Mouse (Mus musculus): Measurements from ENCODE around the gene Fabp2. TPM values are rescaled to one million over a fixed set of nuclear protein-coding genes. Genes with fewer than 3 reads are reported as not detected.
A peak's percentile ranks its signal among the peaks of the same experiment; 100 is the strongest.

Gene Fabp2
- total RNA-seq (2017) = not detected in 2 replicates

DNA sequence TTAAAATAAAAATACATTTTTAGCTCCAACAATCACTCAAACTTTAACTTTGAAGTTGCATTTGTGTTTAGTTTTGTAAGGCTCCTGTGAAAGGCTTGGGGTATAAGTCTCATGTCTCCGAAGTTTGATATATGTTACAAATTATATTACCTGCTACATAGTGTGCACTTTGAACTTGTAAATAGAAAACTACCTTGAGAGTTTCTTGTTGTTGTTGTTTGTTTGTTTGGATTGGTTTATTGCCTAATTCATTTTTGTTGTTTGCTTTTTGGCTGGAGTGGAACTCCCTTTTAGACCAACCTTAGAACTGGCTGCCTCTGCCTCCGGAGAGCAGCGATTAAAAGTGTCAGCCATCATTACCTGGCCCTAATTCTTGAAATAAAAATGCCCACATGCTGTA, at the start of gene Fabp2:
TSS of gene Fabp2 (plus strand) at position 301 of the 400 bp plus-strand sequence.
- no peak for ATAC-seq (ENCODE audit: extremely low read depth, insufficient number of reproducible peaks, low FRiP score, poor library complexity, severe bottlenecking)

DNA sequence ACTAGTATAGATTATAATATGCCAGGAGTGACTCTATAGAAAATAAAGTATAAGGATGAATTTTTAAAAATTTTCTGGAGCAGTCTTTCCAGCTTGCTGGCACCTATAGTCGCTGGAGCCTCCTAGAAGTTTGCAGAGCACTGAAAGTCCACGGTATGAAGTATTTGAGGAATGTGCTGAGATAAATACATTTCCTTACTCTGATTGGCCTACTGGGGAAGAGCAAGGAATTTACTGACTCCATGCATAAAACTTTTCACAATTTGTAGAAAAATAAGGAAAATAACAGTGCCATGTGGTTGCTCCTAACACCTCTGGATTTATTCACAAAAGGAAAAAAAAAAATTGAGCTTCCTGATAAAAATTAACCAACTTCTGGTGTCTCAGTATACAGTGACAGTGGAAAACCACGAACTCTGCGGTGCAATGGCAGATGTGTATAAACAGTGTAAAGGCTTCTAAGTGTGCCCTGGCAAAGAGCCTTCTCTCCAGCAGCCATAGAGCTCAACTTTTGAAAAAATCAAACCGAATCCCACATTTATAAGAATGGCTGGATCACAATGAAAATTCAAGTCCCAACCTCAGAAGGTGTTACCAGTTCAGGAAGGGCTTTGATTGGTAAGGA, 46.4 kb upstream of the Fabp2 start:
- no peak for ATAC-seq (ENCODE audit: extremely low read depth, insufficient number of reproducible peaks, low FRiP score, poor library complexity, severe bottlenecking)

DNA sequence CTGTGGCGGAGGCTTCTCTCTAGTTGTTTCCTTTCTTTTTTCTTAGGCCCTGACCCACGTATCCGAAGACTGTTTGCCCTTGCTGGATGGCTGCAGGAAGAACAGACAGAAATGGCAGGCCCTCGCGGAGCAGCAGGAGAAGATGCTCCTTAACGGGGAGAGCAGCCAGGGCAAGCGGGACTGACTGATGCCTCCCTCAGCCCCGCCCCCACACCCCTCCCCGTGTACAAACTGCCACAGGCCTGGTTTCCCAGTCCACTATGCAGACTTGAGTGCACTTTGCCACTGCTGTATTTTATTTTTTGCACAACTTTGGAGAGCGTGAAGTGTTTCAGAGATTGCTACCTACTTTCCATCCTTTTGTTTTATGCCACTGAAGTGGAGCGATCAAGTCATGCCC, 39.7 kb upstream of the Fabp2 start:
- ATAC-seq (ENCODE audit: extremely low read depth, insufficient number of reproducible peaks, low FRiP score, poor library complexity, severe bottlenecking) = no peak

DNA sequence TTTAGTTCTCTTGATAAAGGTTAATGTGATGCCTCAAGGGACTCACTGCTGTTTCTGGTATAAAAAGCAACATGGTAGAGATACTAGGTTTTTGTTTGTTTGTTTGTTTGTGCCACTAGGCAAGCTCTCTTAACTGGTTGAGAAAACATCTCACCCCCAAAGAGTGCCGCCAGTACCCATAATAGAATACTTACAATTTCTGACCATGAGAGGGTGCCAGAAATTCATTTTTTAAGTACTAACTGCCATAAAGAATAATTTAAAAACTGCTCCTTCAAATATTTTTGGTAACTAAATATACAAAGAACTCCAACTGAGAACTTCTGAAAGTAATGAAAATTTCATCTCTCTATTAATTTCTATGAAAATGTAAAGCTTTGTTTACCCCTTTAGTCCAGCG, 35.0 kb upstream of the Fabp2 start:
- no peak for ATAC-seq (ENCODE audit: extremely low read depth, insufficient number of reproducible peaks, low FRiP score, poor library complexity, severe bottlenecking)

DNA sequence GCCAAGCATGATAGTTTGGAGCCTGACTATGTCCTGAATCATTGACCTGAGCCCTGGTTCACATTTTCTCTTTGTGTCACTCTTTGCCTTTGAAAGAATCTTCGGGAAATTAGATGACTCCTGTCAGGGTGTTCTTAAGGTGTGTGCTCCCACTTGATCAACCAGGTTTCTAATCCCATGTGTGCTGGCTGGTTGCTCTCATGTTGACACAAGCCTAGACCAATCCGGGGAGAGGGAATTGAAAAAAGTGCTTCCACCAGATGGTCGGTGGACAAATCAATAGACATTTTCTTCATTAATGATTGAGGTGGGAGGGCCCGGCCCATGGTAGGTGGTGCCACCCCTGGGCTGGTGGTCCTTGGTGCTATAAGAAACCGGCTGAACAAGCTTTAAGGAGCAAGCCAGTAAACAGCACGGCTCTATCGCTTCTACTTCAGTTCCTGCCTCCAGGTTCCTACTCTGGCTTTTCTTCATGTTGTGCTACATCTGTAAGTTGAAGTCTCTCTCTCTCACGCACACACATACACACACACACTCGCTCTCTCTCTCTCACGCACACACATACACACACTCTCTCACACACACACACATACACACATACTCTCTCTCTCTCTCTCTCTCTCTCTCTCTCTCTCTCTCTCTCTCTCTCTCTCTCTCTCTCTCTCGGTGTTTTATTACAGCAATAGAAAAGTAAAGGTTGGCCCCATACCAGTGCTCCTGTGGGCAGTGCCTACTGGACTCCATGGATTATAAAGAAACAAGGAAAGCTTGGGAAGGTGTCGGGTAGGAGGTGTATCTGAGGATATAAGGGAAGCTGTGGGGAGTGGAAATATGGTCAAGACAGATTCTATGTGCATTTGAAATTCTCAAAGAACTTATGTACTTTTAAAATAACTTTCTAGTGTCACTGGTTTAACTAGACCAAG, 34.0 kb upstream of the Fabp2 start:
- ATAC-seq (ENCODE audit: extremely low read depth, insufficient number of reproducible peaks, low FRiP score, poor library complexity, severe bottlenecking) = no peak

DNA sequence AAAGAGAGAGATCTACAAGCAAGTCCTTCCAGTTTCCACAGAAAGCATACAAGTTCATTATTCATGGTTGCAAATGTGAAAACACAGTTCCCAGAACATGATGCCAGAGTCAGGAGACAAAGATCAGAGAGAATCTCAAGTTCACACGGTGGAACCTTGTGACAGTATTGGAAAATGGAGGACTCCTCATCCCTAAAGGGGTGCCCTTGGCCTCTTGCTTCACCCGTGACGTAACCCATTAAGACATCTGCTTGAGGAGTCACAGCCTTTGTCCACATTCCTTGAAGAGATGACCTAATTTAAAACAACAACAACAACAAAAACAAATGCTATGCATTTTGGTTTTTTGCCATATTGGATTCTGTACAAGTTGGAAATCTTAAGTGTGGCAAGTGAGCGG, 29.8 kb upstream of the Fabp2 start:
- no peak for ATAC-seq (ENCODE audit: extremely low read depth, insufficient number of reproducible peaks, low FRiP score, poor library complexity, severe bottlenecking)

DNA sequence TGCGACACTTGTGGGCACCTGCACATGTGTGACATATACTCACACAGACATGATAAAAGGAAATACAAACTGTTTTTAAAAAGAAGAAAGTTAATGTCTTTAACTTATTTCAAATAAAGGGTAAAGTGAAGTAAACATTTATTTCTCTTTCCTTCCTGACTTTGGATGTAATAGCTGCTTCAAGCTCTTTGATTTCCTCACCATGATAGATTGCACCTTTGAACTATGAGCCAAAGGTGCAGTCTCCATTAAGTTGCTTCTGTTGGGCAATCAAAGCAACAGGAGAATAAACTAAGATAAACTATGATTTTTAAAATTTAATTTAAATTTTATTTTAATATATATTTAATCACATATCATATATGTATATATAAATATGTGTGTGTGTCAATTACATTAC, 26.6 kb upstream of the Fabp2 start:
- ATAC-seq (ENCODE audit: extremely low read depth, insufficient number of reproducible peaks, low FRiP score, poor library complexity, severe bottlenecking) = no peak

DNA sequence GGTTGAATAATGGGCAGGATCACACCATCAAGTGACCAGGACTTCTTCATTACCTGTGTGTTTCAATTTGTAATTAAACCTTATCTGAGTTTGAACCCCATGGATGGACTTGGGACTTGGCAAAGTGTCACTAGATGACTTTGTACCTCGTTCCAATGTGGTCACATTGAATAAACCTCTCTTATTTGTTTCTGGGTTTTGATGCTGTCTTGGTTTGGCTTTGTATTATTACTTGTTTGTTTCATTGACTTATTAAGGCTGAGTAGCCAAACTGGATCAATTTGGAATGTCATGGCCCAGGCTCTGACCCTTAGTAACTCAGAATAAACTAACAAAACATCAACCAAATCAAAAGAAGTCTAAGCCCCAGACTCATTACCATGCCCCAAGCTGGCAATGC, 23.3 kb upstream of the Fabp2 start:
- ATAC-seq (ENCODE audit: extremely low read depth, insufficient number of reproducible peaks, low FRiP score, poor library complexity, severe bottlenecking) = no peak

DNA sequence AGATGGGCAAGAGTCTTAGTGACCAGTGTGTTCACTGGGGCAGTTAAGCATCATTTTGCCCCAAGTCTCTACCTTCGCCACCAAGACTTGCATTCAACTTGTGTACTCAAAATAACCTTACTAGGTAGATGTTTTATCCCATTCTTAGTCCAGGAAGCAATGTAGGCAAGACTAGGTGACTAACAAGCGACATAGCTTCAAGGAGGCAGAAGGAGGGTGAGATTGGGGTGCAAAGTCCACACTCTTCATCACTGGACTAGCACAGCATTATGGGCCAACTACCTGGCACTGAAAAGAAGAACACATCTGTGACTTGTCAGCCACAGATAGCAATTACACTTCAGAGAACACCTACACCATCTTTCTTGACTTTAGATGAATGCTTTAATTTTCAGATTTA, 18.0 kb upstream of the Fabp2 start:
- no peak for ATAC-seq (ENCODE audit: extremely low read depth, insufficient number of reproducible peaks, low FRiP score, poor library complexity, severe bottlenecking)

DNA sequence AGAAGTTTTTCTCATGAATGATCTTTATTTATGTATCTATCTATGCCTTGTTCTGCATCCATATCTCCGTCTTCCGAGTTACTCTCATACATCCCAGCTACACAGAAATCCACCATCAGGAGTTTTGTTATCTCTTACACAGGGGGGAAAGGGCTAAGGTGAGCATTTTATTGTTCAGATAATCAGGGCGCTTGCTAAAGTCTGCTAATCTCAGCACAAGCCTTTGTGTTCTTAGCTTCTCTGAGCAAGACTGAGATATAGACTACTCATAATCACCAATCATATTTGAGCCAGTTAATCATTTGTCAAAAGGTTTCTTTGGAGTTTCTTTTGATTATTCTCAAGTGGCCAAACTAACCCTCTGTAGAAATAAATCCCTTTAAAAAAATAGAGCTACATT, 17.3 kb upstream of the Fabp2 start:
- no peak for ATAC-seq (ENCODE audit: extremely low read depth, insufficient number of reproducible peaks, low FRiP score, poor library complexity, severe bottlenecking)

DNA sequence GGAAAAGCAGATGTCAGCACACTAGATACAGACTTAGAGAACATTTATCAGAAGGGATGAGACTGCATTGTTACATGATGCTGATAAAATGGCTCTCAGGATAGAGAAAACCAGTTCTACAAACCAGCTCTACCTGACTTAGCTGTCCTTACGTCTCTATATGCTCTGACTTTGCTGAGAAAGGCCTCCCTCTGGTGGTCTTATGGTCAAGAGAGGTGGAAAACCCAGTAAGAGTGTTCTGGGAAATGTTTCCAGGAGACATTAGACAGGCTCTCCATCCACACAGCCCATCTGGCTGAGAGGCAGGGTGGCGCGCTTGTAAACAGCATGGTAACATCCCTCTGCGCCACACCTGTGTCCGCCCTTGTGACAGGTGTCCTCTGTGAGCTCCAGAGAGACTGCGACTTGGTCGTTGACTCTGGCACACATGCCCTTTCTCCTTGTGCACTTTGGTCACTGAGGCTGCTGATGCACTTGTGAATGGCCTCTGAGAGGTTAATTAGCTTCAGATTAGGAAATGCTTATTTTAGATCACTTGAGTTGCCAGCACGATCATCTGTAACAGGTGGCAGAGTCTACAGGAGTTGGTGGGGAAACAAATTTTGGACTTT, 16.1 kb upstream of the Fabp2 start:
- no peak for ATAC-seq (ENCODE audit: extremely low read depth, insufficient number of reproducible peaks, low FRiP score, poor library complexity, severe bottlenecking)

DNA sequence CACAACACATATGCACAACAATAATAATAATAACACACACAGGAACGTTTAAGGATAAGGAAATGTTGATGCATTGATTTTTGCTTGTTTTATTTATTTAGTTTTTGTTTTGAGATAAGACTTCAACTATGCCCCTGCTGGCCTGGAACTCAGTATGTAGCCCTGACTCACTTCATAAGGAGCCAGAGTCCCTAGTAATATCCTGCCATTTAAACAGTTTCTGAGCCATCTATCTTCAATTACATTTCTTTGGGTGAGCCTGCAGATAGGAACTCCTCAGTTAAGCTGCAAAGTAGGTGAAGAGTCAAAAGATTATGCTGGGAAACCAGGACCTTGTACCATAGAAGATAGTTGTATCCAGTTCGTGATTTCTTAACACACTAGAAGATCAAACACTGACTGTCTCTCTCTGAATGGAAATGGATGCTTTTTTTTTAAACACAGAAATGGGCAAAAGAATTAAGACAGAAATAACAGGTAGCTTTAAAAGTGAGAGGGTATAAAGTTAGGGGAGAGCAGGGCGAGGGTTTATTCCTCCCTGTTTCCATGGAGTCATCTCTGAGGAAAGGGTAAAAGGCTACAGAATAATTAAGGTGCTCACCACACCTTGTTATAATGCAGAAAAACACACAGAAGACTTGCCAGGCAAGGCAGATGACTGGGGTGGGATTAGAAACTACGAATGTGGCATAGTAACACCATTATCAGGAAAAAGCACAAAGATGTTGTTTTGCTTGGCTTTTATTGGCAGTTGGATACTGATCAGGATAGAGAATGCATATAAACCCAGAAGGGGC, 7.2 kb upstream of the Fabp2 start:
- no peak for ATAC-seq (ENCODE audit: extremely low read depth, insufficient number of reproducible peaks, low FRiP score, poor library complexity, severe bottlenecking)

DNA sequence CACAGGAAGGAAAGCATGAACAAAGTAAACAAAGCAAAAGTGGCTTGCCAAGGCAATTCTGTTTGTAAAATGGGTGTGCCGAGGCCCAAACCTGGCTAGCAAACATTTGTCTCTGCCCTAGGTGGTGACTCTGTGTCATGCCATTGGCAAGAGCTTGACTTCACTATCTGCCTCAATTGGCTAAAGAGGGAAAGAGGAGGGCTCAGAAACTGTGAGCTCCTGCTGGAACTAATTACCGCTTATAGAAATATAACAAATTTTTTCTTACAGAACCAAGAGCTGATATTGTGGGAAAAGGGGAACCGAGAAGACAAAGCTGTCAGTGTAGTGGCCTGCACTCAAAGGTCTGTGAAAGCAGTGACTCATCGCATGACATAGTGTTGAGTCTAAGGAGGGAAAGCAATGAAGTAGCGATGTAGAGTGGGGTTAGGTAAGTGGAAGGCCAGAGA, 6.5 kb upstream of the Fabp2 start:
- no peak for ATAC-seq (ENCODE audit: extremely low read depth, insufficient number of reproducible peaks, low FRiP score, poor library complexity, severe bottlenecking)

DNA sequence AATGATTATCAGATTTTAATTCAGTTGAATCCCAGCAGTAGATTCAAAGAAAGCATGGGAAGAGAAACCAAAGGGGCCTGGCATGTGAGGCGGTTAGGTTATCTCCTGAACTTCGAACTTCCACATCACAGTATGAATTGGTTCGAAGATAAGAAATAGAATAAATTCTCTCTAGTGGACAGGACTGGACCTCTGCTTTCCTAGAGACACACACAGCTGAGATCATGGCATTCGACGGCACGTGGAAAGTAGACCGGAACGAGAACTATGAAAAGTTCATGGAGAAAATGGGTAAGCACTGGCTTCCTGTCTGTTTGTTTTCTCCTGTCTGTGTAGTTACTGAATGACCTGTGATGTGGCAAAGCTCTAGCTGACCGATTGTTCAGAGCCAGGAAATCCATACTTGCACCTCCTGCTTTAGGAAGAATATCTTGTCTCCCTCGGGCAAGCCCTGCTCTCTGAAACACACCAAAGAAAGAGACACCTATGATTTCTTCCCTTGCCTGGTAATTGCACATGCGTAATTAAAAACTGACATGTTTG, 388 bp downstream of the Fabp2 start:
- ATAC-seq (ENCODE audit: extremely low read depth, insufficient number of reproducible peaks, low FRiP score, poor library complexity, severe bottlenecking) = no peak

DNA sequence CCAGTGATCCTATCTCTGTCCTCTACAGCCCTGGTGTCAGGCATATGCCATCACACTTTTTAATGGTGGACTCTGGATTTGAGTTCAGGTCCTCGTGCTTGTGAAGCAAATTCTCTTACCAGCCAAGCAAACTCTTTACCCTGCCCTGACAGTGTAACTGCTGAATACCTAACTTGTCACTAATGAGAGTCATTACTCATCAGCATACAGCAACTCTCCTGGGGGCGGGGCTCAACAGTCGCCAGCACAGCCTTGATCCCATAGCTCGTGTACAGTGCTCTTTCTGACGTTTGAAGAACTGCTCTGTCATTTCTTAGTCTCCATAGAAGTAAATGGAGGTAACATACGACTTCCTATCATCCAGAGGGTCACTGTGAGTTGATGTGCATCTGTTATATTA, 3.4 kb downstream of the Fabp2 start:
- no peak for ATAC-seq (ENCODE audit: extremely low read depth, insufficient number of reproducible peaks, low FRiP score, poor library complexity, severe bottlenecking)

DNA sequence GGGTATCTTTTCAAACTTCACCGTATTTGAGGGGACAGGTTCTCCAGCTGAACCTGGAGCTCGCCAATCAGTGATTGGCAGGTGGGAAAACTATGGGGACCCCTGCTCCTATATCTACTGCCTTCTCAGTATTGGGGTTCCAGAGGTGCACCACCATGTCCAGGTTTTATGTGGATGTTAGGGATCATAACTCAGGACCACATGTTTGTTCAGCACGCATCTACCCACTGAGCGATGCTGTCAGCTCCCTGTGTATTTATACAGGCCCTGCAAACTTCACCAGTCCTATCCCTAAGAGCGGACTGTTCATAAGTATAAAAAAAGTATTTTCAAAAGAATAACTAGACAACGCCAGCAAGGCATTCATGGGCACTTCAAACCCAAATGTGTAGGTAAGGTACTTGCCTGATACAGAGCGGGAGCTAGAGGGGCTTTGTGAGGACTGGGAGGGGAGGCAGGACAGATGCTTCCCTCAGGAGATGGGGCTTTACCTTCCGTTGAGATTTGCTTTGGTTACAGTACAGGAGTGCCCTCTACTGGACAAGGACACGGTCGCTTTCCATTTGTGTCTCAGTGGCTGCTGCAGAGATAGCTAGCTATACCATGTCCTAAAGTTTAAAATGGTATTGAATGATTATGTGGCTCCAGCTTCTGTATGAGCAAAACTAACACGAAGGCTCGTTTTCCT, 9.0 kb downstream of the Fabp2 start:
- 0 out of 2 replicates have a peak, but pooled peaks have one; percentile 33 for ATAC-seq (ENCODE audit: extremely low read depth, insufficient number of reproducible peaks, low FRiP score, poor library complexity, severe bottlenecking)

DNA sequence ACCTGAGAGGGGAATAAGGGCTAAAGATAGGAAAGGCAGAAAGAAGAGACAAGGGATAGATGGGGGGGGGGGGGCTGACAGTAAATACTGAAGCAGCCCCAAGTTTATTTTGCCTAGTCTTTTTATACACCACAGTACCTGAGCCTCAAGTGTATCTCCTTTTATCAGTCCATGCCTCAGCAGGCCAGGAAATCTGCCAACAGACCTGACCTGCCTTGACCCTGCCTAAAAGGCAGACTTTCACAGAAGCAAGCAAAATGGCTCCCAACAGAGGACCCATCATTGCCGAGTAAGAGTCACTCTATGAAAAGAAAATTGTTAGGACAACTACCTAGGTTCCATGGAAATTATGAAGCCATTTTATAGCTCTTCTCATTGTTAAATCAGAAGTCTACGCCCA, 13.0 kb downstream of the Fabp2 start:
- ATAC-seq (ENCODE audit: extremely low read depth, insufficient number of reproducible peaks, low FRiP score, poor library complexity, severe bottlenecking) = no peak

DNA sequence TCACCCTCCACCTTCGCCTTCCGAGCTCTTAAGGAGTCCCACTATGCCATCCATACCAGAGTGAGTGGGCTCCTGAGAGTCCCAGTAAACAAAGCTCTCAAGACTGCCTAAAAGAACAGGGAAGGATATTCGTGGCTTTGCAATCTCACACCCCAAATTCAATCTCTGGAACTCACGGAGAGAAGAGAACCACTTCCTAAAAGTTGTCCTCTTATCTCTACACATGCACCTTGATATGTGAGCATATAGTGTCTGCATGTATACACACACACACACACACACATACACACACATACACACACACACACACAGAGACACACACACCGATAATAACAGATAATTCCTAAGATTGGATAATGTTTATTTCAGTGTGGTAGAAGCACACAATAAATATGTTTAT, 20.6 kb downstream of the Fabp2 start:
- ATAC-seq (ENCODE audit: extremely low read depth, insufficient number of reproducible peaks, low FRiP score, poor library complexity, severe bottlenecking) = no peak

All from neutrophil, adult 5-6 weeks (primary cell).